Mouse (Mus musculus) myocyte (in vitro differentiated cells): ENCODE measurements around the gene Dscaml1. TPM values are rescaled to one million over a fixed set of nuclear protein-coding genes. Genes with fewer than 3 reads are reported as not detected.

Experiments
- H3K27me3 ChIP-seq: one replicate; pipeline ENCODE4 v1.6.1; 2011; ENCODE audit not compliant: control insufficient read depth, insufficient read depth, insufficient read length
- H3K36me3 ChIP-seq: one replicate; pipeline ENCODE4 v1.6.1; 2011; ENCODE audit not compliant: control insufficient read depth, insufficient read depth
- H3K4me2 ChIP-seq: one replicate; pipeline ENCODE4 v1.6.1; 2011; ENCODE audit warnings: low read depth, control low read depth
- H3K4me3 ChIP-seq: one replicate; pipeline ENCODE4 v1.5.1; 2011; ENCODE audit warnings: mild to moderate bottlenecking, control low read depth, moderate library complexity
- H3K79me2 ChIP-seq: one replicate; pipeline ENCODE4 v1.6.1; 2011; ENCODE audit not compliant: control insufficient read depth, insufficient read depth
- H3ac ChIP-seq: one replicate; pipeline ENCODE4 v1.6.1; 2011; ENCODE audit not compliant: control insufficient read depth, insufficient read length
- CEBPB ChIP-seq: IDR thresholded peaks from 2 replicates; pipeline ENCODE4 v1.6.1; 2011; ENCODE audit warnings: mild to moderate bottlenecking, moderate library complexity; ENCODE audit not compliant: poor library complexity, insufficient read depth, severe bottlenecking
- E2F4 ChIP-seq: IDR thresholded peaks from one replicate; pipeline ENCODE4 v1.6.1; 2011; ENCODE audit warnings: mild to moderate bottlenecking, control low read depth, moderate library complexity; ENCODE audit not compliant: insufficient read depth
- MAX ChIP-seq: IDR thresholded peaks from one replicate; pipeline ENCODE4 v1.6.1; 2011; ENCODE audit warnings: low read depth, mild to moderate bottlenecking, control low read depth
- MYOD1 ChIP-seq, 3 experiments: IDR thresholded peaks; one replicate each; pipeline ENCODE4 v1.6.1; 2011; ENCODE audit warnings: control low read depth in 2 of 3, low read depth in 2 of 3, mild to moderate bottlenecking in 2 of 3, moderate library complexity in 1 of 3; ENCODE audit not compliant: insufficient read length in 2 of 3, control insufficient read depth in 1 of 3
- MYOG ChIP-seq, 3 experiments: IDR thresholded peaks; one replicate each; pipeline ENCODE4 v1.6.1; 2011; ENCODE audit warnings: control low read depth in 2 of 3, low read depth in 2 of 3, mild to moderate bottlenecking in 2 of 3; ENCODE audit not compliant: insufficient read length in 2 of 3, control insufficient read depth in 1 of 3, insufficient read depth in 1 of 3
- POLR2A ChIP-seq: IDR thresholded peaks from one replicate; pipeline ENCODE4 v1.6.1; 2011; ENCODE audit warnings: low read depth, mild to moderate bottlenecking, control low read depth, moderate library complexity; ENCODE audit not compliant: insufficient read length
- POLR2AphosphoS2 ChIP-seq: IDR thresholded peaks from one replicate; pipeline ENCODE4 v1.6.1; 2011; ENCODE audit warnings: low read depth, control low read depth; ENCODE audit not compliant: insufficient read length
- REST ChIP-seq: IDR thresholded peaks from one replicate; pipeline ENCODE4 v1.6.1; 2011; ENCODE audit warnings: mild to moderate bottlenecking, control low read depth, moderate library complexity; ENCODE audit not compliant: insufficient read depth, insufficient read length
- SRF ChIP-seq: IDR thresholded peaks from one replicate; pipeline ENCODE4 v1.6.1; 2011; ENCODE audit warnings: low read depth; ENCODE audit not compliant: control insufficient read depth, insufficient read length
- TCF12 ChIP-seq: IDR thresholded peaks from one replicate; pipeline ENCODE4 v1.6.1; 2011; ENCODE audit warnings: mild to moderate bottlenecking, control low read depth; ENCODE audit not compliant: poor library complexity, insufficient read depth, severe bottlenecking
- TCF3 ChIP-seq: IDR thresholded peaks from one replicate; pipeline ENCODE4 v1.6.1; 2011; ENCODE audit warnings: low read depth, control low read depth; ENCODE audit not compliant: insufficient read length
- USF1 ChIP-seq: IDR thresholded peaks from one replicate; pipeline ENCODE4 v1.6.1; 2011; ENCODE audit warnings: low read depth, mild to moderate bottlenecking, control low read depth, moderate library complexity
- polyA plus RNA-seq: library from polyadenylated mRNA; unstranded; fragments of >200 nt; fragmentation: generic; extraction: Trizol; gene quantifications from one replicate; pipeline ENCODE4 v1.2.1, GENCODE M21; 2012; ENCODE audit warnings: missing spikeins

Gene Dscaml1
- polyA plus RNA-seq, 1 experiment: not detected

DNA sequence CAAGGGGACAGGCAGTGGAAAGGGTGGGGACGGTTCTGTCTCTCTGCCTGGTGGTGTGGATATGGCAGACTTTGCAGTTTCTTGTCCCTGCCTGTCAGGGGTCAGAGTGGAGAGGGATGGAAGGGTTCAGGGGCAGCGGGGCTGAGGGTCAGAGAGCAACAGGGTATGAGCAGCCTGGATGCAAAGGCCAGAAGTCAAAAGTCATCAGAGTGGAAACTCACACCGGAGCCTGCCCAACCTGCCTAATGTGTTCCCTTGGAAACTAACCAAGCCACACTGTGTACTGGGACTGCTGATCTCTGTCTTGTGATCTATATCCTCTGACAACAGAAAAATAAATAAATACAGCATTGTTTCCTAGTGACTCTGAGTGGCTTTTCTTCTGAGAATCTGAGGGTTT lies 30.6 kb upstream of the Dscaml1 start:
- H3ac ChIP-seq: no peak overlapping the region
- H3K27me3 ChIP-seq: no peaks in the 10 kb centered on the region
- no peak overlapping the region for H3K4me2 ChIP-seq
- no peak overlapping the region for H3K4me3 ChIP-seq
- no peaks in the 10 kb centered on the region for H3K36me3 ChIP-seq
- H3K79me2 ChIP-seq: no peaks in the 10 kb centered on the region
- TF ChIP-seq E2F4 (no peak), USF1 (no peak), TCF3 (no peak), POLR2AphosphoS2 (no peak), MYOG (IDR thresholded peaks at IDR 0.05; ENCODE audit: control insufficient read depth in 1 of 3, insufficient read depth in 1 of 3, insufficient read length in 2 of 3, low read depth in 2 of 3) (no peak)

- Histone ChIP-seq H3ac (no peak overlapping the region), H3K36me3 (no peaks in the 10 kb centered on the region), H3K79me2 (no peaks in the 10 kb centered on the region), H3K4me3 (no peak overlapping the region), H3K27me3 (no peaks in the 10 kb centered on the region), H3K4me2 (no peak overlapping the region)
- TF ChIP-seq USF1 (no peak), SRF (no peak), MAX (no peak), TCF12 (no peak), POLR2A (no peak)
These were observed 28.1 kb upstream of the Dscaml1 start for GRCm38 (mm10) chr9:45398336-45398735.

- Histone ChIP-seq H3K4me2 (no peak within 1 kb of the TSS), H3ac (no peak within 1 kb of the TSS), H3K27me3 (no peaks in the 10 kb centered on the region), H3K4me3 (no peak within 1 kb of the TSS), H3K79me2 (no peaks in the 10 kb centered on the region), H3K36me3 (no peaks in the 10 kb centered on the region)
- TF ChIP-seq E2F4: no peak
- TF ChIP-seq MYOG (IDR thresholded peaks at IDR 0.05; ENCODE audit: control insufficient read depth in 1 of 3, insufficient read depth in 1 of 3, insufficient read length in 2 of 3, low read depth in 2 of 3): no peak
- TF ChIP-seq REST: no peak
- no peak for TF ChIP-seq POLR2AphosphoS2
- TF ChIP-seq CEBPB: no peak
- no peak for TF ChIP-seq TCF12
- TF ChIP-seq USF1: no peak
- no peak for TF ChIP-seq MAX
- TF ChIP-seq POLR2A: no peak
- TF ChIP-seq MYOD1 (IDR thresholded peaks at IDR 0.05; ENCODE audit: control insufficient read depth in 1 of 3, insufficient read length in 2 of 3, low read depth in 2 of 3): no peak
- no peak for TF ChIP-seq TCF3
- no peak for TF ChIP-seq SRF
These were observed 27.0 kb upstream of the Dscaml1 start, which contains the start of gene Fxyd2 for GRCm38 (mm10) chr9:45399434-45399833. TSS of gene Fxyd2 (plus strand) at chr9:45399669.

DNA sequence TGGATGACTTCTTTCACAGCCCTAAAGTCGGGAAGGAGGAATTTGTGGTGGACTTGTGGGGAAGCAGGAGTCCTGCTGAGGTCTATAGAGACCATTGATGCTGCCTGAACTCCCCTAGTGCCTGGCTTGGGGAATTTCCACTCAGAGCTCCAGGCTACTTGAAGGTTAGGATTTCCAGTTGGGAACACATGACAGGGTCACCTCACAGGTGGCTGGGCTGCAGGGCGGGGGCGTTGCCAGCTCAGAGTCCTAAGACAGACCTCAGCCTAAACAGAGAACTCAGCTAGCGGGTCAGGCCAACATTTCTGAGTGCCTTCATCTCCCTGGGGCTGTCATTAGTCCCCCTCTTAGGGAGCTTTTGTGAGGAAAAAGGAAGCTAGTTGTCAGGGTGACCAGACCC lies 24.6 kb upstream of the Dscaml1 start:
- no peak overlapping the region for H3ac ChIP-seq
- H3K79me2 ChIP-seq: no peaks in the 10 kb centered on the region
- no peaks in the 10 kb centered on the region for H3K27me3 ChIP-seq
- no peak overlapping the region for H3K4me2 ChIP-seq
- no peak overlapping the region for H3K4me3 ChIP-seq
- TF ChIP-seq POLR2A (no peak), MAX (no peak), MYOG (IDR thresholded peaks at IDR 0.05; ENCODE audit: control insufficient read depth in 1 of 3, insufficient read depth in 1 of 3, insufficient read length in 2 of 3, low read depth in 2 of 3) (no peak)
- no peaks in the 10 kb centered on the region for H3K36me3 ChIP-seq

DNA sequence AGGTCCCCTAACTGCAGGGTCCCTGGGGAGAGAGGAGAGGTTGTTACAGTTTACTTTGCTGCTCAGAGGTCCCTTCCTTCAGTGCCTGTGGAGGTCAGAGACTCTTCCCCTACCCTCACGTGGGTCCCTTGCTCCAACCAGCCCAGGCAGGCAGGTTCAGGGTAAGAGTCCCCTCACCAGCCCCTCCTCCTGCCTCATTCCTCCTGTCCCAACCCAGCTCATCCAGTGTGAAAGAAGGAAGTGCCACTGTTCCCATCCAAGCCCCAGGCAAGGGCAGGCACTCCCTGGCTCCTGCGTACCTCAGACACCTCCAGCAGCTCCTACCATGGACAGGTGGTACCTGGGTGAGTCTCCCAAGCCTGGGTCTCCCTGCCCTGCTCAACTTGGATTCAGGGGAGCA lies 23.5 kb upstream of the Dscaml1 start:
- Histone ChIP-seq H3K4me2 (no peak overlapping the region), H3K4me3 (no peak overlapping the region), H3ac (no peak overlapping the region), H3K36me3 (no peaks in the 10 kb centered on the region), H3K79me2 (no peaks in the 10 kb centered on the region), H3K27me3 (no peaks in the 10 kb centered on the region)
- TF ChIP-seq POLR2AphosphoS2 (no peak), MYOD1 (IDR thresholded peaks at IDR 0.05; ENCODE audit: control insufficient read depth in 1 of 3, insufficient read length in 2 of 3, low read depth in 2 of 3) (no peak), MYOG (IDR thresholded peaks at IDR 0.05; ENCODE audit: control insufficient read depth in 1 of 3, insufficient read depth in 1 of 3, insufficient read length in 2 of 3, low read depth in 2 of 3) (no peak)

DNA sequence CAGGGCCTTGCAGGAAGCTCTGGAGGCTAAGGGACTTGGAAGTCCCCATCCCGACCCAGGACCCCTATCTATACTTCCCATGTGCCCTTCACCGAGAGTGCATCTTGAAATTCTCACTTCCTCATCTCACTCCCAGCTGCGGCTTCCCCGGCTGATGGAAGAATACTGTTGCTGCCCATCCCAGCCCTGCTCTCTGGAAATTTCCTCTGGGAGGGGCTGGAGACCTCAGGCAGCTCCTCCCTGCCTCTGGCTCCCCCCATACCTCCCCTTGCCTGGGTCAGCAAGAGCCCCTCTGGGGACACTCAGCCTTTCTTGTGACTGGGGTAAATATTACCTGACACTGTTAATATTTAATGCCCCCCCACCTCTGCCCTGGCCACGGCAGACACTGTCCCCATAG lies 20.7 kb upstream of the Dscaml1 start:
- no peaks in the 10 kb centered on the region for H3K36me3 ChIP-seq
- H3K27me3 ChIP-seq: no peaks in the 10 kb centered on the region
- no peak overlapping the region for H3K4me2 ChIP-seq
- TF ChIP-seq MYOD1 (IDR thresholded peaks at IDR 0.05; ENCODE audit: control insufficient read depth in 1 of 3, insufficient read length in 2 of 3, low read depth in 2 of 3): no peak
- no peak for TF ChIP-seq USF1
- TF ChIP-seq TCF3: no peak
- no peak for TF ChIP-seq CEBPB
- TF ChIP-seq REST: no peak
- TF ChIP-seq E2F4: no peak
- H3K79me2 ChIP-seq: no peaks in the 10 kb centered on the region
- no peak overlapping the region for H3K4me3 ChIP-seq
- no peak overlapping the region for H3ac ChIP-seq
